Mouse (Mus musculus) cortical plate, adult 2 months (tissue): ENCODE data around the gene Dtymk. TPM values are rescaled to one million over a fixed set of nuclear protein-coding genes. Genes with fewer than 3 reads are reported as not detected.
A peak's percentile ranks its signal among the peaks of the same experiment; 100 is the strongest.

Source experiments
- H3K27ac ChIP-seq: fragments of 200-500 bp; 2 replicates; pipeline ENCODE4 v1.5.1; 2012; ENCODE audit warnings: low read length, control low read depth, inconsistent platforms; ENCODE audit not compliant: insufficient read depth
- H3K4me1 ChIP-seq: fragments of 200-500 bp; 2 replicates; pipeline ENCODE4 v1.6.1; 2011; ENCODE audit warnings: low read length; ENCODE audit not compliant: control insufficient read depth, insufficient read depth
- H3K4me3 ChIP-seq: fragments of 200-500 bp; 2 replicates; pipeline ENCODE4 v1.5.1; 2011; ENCODE audit warnings: mild to moderate bottlenecking, low read length, control low read depth; ENCODE audit not compliant: insufficient read depth
- CTCF ChIP-seq: fragments of 200-500 bp; IDR thresholded peaks from 2 replicates; pipeline ENCODE4 v1.5.1; 2011; ENCODE audit warnings: mild to moderate bottlenecking, control low read depth, low read length; ENCODE audit not compliant: insufficient read depth; ENCODE audit errors: extremely low read depth
- POLR2A ChIP-seq: fragments of 200-500 bp; IDR thresholded peaks from 2 replicates; pipeline ENCODE4 v1.6.1; 2011; ENCODE audit warnings: mild to moderate bottlenecking, low read length, control low read depth; ENCODE audit not compliant: insufficient read depth; ENCODE audit errors: extremely low read depth
- polyA plus RNA-seq: library from polyadenylated mRNA; depleted of rRNA; stranded (reverse); fragments of >200 nt; gene quantifications from 2 replicates; pipeline ENCODE4 v1.2.3, GENCODE M21; 2012

Gene Dtymk
- polyA plus RNA-seq, 1 experiment, result 82.7 TPM

DNA sequence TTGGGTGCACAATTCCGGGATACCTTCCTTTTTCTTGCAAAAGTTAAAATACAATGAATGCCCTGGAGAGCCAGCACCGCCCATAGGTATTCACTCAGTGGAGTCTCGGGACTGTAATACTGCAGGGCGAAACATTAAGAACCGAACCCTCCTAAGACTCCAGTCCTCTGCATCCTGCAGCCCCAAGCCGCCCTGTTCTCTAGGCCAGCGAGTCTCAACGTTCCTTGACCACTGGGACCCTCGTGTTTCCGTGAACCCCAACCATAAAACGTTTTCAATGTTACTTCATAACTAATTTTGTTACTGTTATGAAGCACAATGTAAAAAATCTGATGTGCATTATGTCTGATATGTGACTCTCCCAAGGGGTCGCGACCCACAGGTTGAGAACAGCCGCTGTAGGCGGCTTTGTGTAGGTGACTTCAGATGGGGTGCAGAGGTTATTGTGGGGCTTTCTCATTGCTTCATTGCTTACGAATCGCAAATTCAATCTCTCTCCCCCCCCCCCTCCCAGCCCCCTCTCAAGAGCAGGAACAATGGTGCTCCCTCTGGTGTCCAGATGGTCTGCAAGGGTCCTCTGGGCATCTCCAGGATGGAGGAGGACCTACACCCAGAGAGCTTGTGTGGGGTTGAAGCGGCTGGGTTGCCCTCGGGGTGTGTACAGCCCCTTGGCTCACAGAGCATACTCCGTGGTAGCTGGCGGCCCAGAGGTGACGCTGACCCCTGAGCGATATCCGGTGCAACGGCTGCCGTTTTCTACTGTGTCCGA lies 24.2 kb upstream of the Dtymk start:
- Histone ChIP-seq H3K4me1 (no peaks in the 10 kb centered on the region; the same call in 1 of the 2 replicates), H3K27ac (peak overlapping the region; percentile 18), H3K4me3 (peak overlapping the region; percentile 45)
- TF ChIP-seq CTCF, result no peak
- no peak for TF ChIP-seq POLR2A

GRCm38 (mm10) chr1:93825105-93825674 lies 23.5 kb upstream of the Dtymk start:
- peak overlapping the region; percentile 86 for H3K27ac ChIP-seq
- H3K4me3 ChIP-seq, result peak overlapping the region; percentile 45
- no peak for TF ChIP-seq CTCF
- peak; percentile 98; the same call in 1 of the 2 replicates for TF ChIP-seq POLR2A
- no peaks in the 10 kb centered on the region; the same call in 1 of the 2 replicates for H3K4me1 ChIP-seq

GRCm38 (mm10) chr1:93824609-93825008 lies 22.9 kb upstream of the Dtymk start, which contains the start of gene D2hgdh:
Gene D2hgdh, plus strand, starts transcription at chr1:93824909.
- no peaks in the 10 kb centered on the region; the same call in 1 of the 2 replicates for H3K4me1 ChIP-seq

GRCm38 (mm10) chr1:93823796-93824495 lies 22.2 kb upstream of the Dtymk start:
- Histone ChIP-seq H3K27ac (peak overlapping the region; percentile 86; the same call in 1 of the 2 replicates), H3K4me3 (no peak overlapping the region)
- TF ChIP-seq POLR2A, result no peak
- TF ChIP-seq CTCF, result no peak

More at GRCm38 (mm10) chr1:93824609-93825008, 22.9 kb upstream of the Dtymk start, which contains the start of gene D2hgdh:
- TF ChIP-seq CTCF, result no peak
- no peak for TF ChIP-seq POLR2A
- H3K27ac ChIP-seq, result peak within 1 kb of the TSS; percentile 86
- H3K4me3 ChIP-seq, result peak within 1 kb of the TSS; percentile 45

DNA sequence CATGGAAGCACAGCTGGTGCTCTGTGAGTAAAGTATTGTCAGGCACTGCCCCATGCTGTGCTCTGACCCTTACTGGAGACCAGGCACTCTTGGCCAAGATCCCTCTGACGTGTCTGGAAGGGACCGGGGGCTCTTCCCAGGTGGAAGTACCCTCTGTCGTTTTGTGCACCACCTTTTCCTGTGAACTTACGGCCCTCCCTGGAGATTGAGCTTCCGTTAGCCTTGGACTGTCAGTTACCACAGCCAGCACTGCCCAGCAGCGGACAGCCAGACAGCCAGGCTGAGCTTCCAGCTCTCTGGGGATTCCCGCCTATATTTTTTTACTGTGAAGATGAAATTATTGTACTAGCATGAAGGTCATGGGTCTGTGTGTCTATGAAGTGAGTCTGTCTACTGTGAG lies 17.0 kb upstream of the Dtymk start:
- no peak overlapping the region for H3K27ac ChIP-seq
- TF ChIP-seq CTCF (no peak), POLR2A (no peak)
- no peaks in the 10 kb centered on the region for H3K4me1 ChIP-seq
- no peak overlapping the region for H3K4me3 ChIP-seq

More at GRCm38 (mm10) chr1:93823796-93824495, 22.2 kb upstream of the Dtymk start:
- H3K4me1 ChIP-seq, result no peaks in the 10 kb centered on the region; the same call in 1 of the 2 replicates

GRCm38 (mm10) chr1:93817823-93818532 lies 16.2 kb upstream of the Dtymk start:
- TF ChIP-seq CTCF, result no peak
- no peak for TF ChIP-seq POLR2A
- Histone ChIP-seq H3K4me3 (no peak overlapping the region), H3K27ac (no peak overlapping the region), H3K4me1 (no peaks in the 10 kb centered on the region)

GRCm38 (mm10) chr1:93811495-93812039 lies 9.8 kb upstream of the Dtymk start:
- H3K4me3 ChIP-seq, result no peak overlapping the region
- TF ChIP-seq POLR2A, result no peak
- no peak for TF ChIP-seq CTCF

GRCm38 (mm10) chr1:93810011-93810410 lies 8.3 kb upstream of the Dtymk start:
- no peak for TF ChIP-seq CTCF
- Histone ChIP-seq H3K4me1 (no peaks in the 10 kb centered on the region), H3K4me3 (no peak overlapping the region), H3K27ac (no peak overlapping the region)

More at GRCm38 (mm10) chr1:93811495-93812039, 9.8 kb upstream of the Dtymk start:
- H3K27ac ChIP-seq, result no peak overlapping the region
- H3K4me1 ChIP-seq, result no peaks in the 10 kb centered on the region

DNA sequence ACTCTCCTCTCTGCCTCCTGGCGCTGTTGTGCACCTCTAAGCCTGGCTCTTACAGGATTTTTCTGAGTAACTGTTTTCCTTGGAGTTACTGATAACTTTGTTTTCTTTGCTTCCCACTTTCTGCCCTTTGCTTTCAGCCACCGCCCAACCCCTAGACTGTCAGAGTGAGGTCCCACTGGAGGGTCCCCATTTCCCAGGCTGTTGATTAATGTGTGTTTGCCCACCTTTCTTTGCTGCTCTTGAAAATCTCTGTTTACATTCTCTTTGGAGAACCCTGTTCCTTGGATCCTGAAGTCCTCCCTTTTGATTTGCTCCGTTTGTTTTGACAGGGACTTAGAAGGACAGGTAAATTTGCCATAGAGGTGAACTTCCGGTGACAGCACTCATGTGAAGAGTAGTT lies 7.1 kb upstream of the Dtymk start:
- Histone ChIP-seq H3K4me1 (no peaks in the 10 kb centered on the region), H3K27ac (no peak overlapping the region), H3K4me3 (no peak overlapping the region)
- TF ChIP-seq CTCF (no peak), POLR2A (no peak)
